Mouse (Mus musculus) brain, embryonic 14.5 days (tissue): ENCODE measurements at regions not wholly inside any gene's neighbourhood (a gene's known extent, or its start where the extent isn't known, plus 50 kb on each side); places are given as distances from the start of the nearest gene placed in this dataset.

Experiments
- CTCF ChIP-seq: fragments of 200-500 bp; IDR thresholded peaks from 2 replicates; pipeline ENCODE4 v1.5.1; 2012; ENCODE audit warnings: inconsistent platforms, mild to moderate bottlenecking, moderate library complexity, borderline replicate concordance; ENCODE audit not compliant: insufficient read depth, insufficient read length; ENCODE audit errors: extremely low read depth
- POLR2A ChIP-seq: fragments of 200-500 bp; IDR thresholded peaks from 2 replicates; pipeline ENCODE4 v1.6.1; 2012; ENCODE audit warnings: mild to moderate bottlenecking, inconsistent platforms, borderline replicate concordance; ENCODE audit not compliant: poor library complexity, insufficient read depth, insufficient read length, severe bottlenecking; ENCODE audit errors: extremely low read depth

DNA sequence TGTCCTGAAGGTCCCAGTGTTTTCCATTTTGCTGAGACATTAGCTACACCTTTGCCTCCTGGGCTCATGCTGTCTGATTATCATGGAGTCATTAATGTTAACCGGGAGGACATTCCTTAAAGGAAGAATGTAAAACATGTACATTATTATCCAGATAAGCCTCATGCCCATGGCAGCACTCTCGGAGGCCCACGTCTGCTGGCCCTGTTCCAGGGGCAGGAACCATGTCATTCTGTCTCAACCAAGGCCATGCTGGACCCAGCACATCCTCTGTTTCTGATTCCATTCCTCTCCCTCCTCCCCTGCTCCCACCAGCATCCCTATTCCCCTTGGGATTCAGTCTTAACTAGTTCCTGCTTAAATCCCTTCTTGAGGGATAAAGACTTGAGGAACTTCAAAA lies 139.1 kb downstream of the Sptssa start:
- no peak for TF ChIP-seq CTCF
- TF ChIP-seq POLR2A = no peak
